In genomic region chr11:116816769-116817168, GRCm38 (mm10) we compare ENCODE assay signal across 10 mouse cellular contexts. TPM values are rescaled to one million over a fixed set of nuclear protein-coding genes. Genes with fewer than 3 reads are reported as not detected.
A peak's percentile ranks its signal among the peaks of the same experiment; 100 is the strongest.
DNase-seq lines count a peak whose midpoint lies in the region; ATAC-seq and TF ChIP-seq lines count a peak whose summit lies in the region.
"Had no signal": no experiment of that assay in that cellular context is flagged by ENCODE, and none has a peak within 500 bp of the region (broad histone marks: within the 10 kb centered on the region; RNA-seq: fewer than 3 reads in every experiment).

No protein-coding gene starts in this region.

- H3K36me3 ChIP-seq in testis, adult 2 months (ENCODE audit: control insufficient read depth, insufficient read depth, low read length) = no peaks in the 10 kb centered on the region
- no peaks in the 10 kb centered on the region for H3K36me3 ChIP-seq in heart, embryonic 15.5 days
- H3K36me3 ChIP-seq: limb, embryonic 12.5 days had no signal

- H3K27me3 ChIP-seq in testis, adult 2 months (ENCODE audit: control insufficient read depth, insufficient read depth, low read length) = no peaks in the 10 kb centered on the region
- no peaks in the 10 kb centered on the region for H3K27me3 ChIP-seq in heart, embryonic 15.5 days
- H3K27me3 ChIP-seq: limb, embryonic 12.5 days had no signal

- no peaks in the 10 kb centered on the region for H3K9me3 ChIP-seq in heart, embryonic 15.5 days (replicated peaks)
- H3K9me3 ChIP-seq: limb, embryonic 12.5 days had no signal

- intact Hi-C loops in gastrocnemius, adult 2 months (cut with DNase I) = no loop called here

- no peak for ATAC-seq in heart, embryonic 15.5 days (replicated peaks; ENCODE audit: insufficient number of reproducible peaks, insufficient read depth, low FRiP score, low read depth)

- WGBS in heart, embryonic 15.5 days = 65% methylated on average over 5 of the region's 5 CpGs

- no peak for TF ChIP-seq CTCF in gastrocnemius, adult 2 months (IDR thresholded peaks at IDR 0.05)
- TF ChIP-seq CTCF in testis, adult 2 months (IDR thresholded peaks at IDR 0.05; ENCODE audit: control insufficient read depth, insufficient read depth, insufficient replicate concordance, low read depth, low read length) = no peak

- DNase-seq in gastrocnemius, adult 2 months = peak; percentile 77
- no peak for DNase-seq in gastrocnemius, postnatal 10 days
- DNase-seq in testis, postnatal 14 days (ENCODE audit: low spot score) = no peak
- no peak for DNase-seq in right cerebral cortex, postnatal 10 days (ENCODE audit: low spot score in 2 of 2)
- DNase-seq in thymus, adult 18-20 months = no peak
- no peak for DNase-seq in right cerebral cortex, postnatal 25 days

- 0 out of 2 replicates have a peak overlapping the region, but pooled peaks have one; percentile 19 for H3K4me3 ChIP-seq in gastrocnemius, adult 2 months
- no peak overlapping the region for H3K4me3 ChIP-seq in testis, adult 2 months (ENCODE audit: control insufficient read depth, low read depth, low read length)
- H3K4me3 ChIP-seq in heart, embryonic 15.5 days = no peak overlapping the region
- H3K4me3 ChIP-seq: limb, embryonic 12.5 days had no signal

- peaks cover under 1% of the 10 kb centered on the region for H3K4me1 ChIP-seq in testis, adult 2 months (ENCODE audit: control insufficient read depth, insufficient read depth, low read length)
- peaks cover 76% of the 10 kb centered on the region for H3K4me1 ChIP-seq in heart, embryonic 15.5 days (replicated peaks)

- no peak overlapping the region for H3K4me2 ChIP-seq in heart, embryonic 15.5 days
- H3K4me2 ChIP-seq: limb, embryonic 12.5 days had no signal

- peak overlapping the region; percentile 87 for H3K27ac ChIP-seq in gastrocnemius, adult 2 months
- H3K27ac ChIP-seq in testis, adult 2 months (ENCODE audit: control insufficient read depth, insufficient read depth, low read depth, low read length) = peak overlapping the region; percentile 56; the same call in 1 of the 2 replicates
- H3K27ac ChIP-seq in heart, embryonic 15.5 days = peak overlapping the region; percentile 18; the same call in 1 of the 2 replicates
- H3K27ac ChIP-seq: limb, embryonic 12.5 days; macrophage had no signal

- H3K9ac ChIP-seq in heart, embryonic 15.5 days = no peak overlapping the region
- H3K9ac ChIP-seq: limb, embryonic 12.5 days had no signal

- no peak for TF ChIP-seq POLR2A in testis, adult 2 months (IDR thresholded peaks at IDR 0.05; ENCODE audit: control insufficient read depth, low read depth, low read length)

RNA-seq across cellular contexts. Expression of gene Mxra7, which starts 11.1 kb away (rescaled TPM):
- total RNA-seq in gastrocnemius, adult 2 months (2021) = 10 to 100 TPM in 1 of 2 experiments, 1 to 10 TPM in 1; 6.7 to 12.7 TPM
- total RNA-seq in gastrocnemius, postnatal 10 days (2021) = 10 to 100 TPM; 39.7 to 50.1 TPM
- polyA plus RNA-seq in testis, adult 2 months (2012; rRNA removed) = 8.2 and 8.9 TPM in 2 replicates
- polyA plus RNA-seq in heart, embryonic 15.5 days (2015; fragmentation: Nextera tagmentation; extraction: Ambion mirVana) = 18.8 and 19.8 TPM in 2 replicates
- polyA plus RNA-seq: macrophage had no signal

RNA-seq across cellular contexts. Expression of gene Mettl23, which starts 26.3 kb away (rescaled TPM):
- 10 to 100 TPM; 35.4 to 42.9 TPM for total RNA-seq in gastrocnemius, adult 2 months (2021)
- 10 to 100 TPM; 28.4 to 32.5 TPM for total RNA-seq in gastrocnemius, postnatal 10 days (2021)
- 45.5 and 61.4 TPM in 2 replicates for polyA plus RNA-seq in testis, adult 2 months (2012; rRNA removed)
- polyA plus RNA-seq in heart, embryonic 15.5 days (2015; fragmentation: Nextera tagmentation; extraction: Ambion mirVana) = 63.0 and 63.4 TPM in 2 replicates

RNA-seq across cellular contexts. Expression of gene Jmjd6, which starts 26.5 kb away (rescaled TPM):
- total RNA-seq in gastrocnemius, adult 2 months (2021) = 10 to 100 TPM; 21.7 to 30.4 TPM
- total RNA-seq in gastrocnemius, postnatal 10 days (2021) = 10 to 100 TPM; 23.9 to 26.4 TPM
- polyA plus RNA-seq in testis, adult 2 months (2012; rRNA removed) = 66.5 and 71.1 TPM in 2 replicates
- 66.5 and 67.4 TPM in 2 replicates for polyA plus RNA-seq in heart, embryonic 15.5 days (2015; fragmentation: Nextera tagmentation; extraction: Ambion mirVana)

RNA-seq across cellular contexts. Expression of gene Mfsd11, which starts 35.5 kb away (rescaled TPM):
- 10 to 100 TPM; 21.5 to 23.9 TPM for total RNA-seq in gastrocnemius, adult 2 months (2021)
- total RNA-seq in gastrocnemius, postnatal 10 days (2021) = 10 to 100 TPM; 29.9 to 31.3 TPM
- 105 and 109 TPM in 2 replicates for polyA plus RNA-seq in testis, adult 2 months (2012; rRNA removed)
- 31.8 and 38.6 TPM in 2 replicates for polyA plus RNA-seq in heart, embryonic 15.5 days (2015; fragmentation: Nextera tagmentation; extraction: Ambion mirVana)

RNA-seq across cellular contexts. Expression of gene Srsf2, which starts 36.1 kb away (rescaled TPM):
- 10 to 100 TPM; 81.8 to 84.8 TPM for total RNA-seq in gastrocnemius, adult 2 months (2021)
- total RNA-seq in gastrocnemius, postnatal 10 days (2021) = 100 to 1,000 TPM; 123 to 146 TPM
- 156 and 182 TPM in 2 replicates for polyA plus RNA-seq in testis, adult 2 months (2012; rRNA removed)
- 479 and 520 TPM in 2 replicates for polyA plus RNA-seq in heart, embryonic 15.5 days (2015; fragmentation: Nextera tagmentation; extraction: Ambion mirVana)

Comparison
In these comparisons a context has a peak if more than half of its experiments do, and no peak if none do; other contexts are left out.
1. H3K27ac ChIP-seq: peak in every context shown above with its lines; median percentile 87 in gastrocnemius, adult 2 months; 56 in testis, adult 2 months; 18 in heart, embryonic 15.5 days.